Mouse (Mus musculus): ENCODE measurements around the gene Tbc1d8.

DNA sequence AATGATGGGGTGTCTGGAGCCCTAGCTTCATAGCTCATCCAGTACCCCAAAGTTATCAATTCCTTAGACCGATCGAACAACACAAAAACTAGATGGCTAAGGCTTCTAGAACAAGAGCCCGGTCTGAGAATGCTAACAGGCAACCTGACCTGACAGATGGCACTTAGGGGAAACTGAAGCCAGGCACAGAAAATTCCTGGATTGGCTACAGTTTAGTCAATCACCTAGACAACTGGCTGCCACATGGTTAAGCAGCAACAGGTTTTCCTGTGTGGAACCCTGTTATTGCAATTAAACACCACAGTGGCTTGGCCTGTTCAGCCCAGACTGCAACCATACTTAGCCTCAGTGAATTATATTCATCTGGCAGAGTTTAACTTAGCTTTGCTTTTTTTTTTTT, 13.8 kb downstream of the Tbc1d8 start:
- no peak for TF ChIP-seq CTCF (IDR thresholded peaks at IDR 0.05)
- TF ChIP-seq EP300 (IDR thresholded peaks at IDR 0.05): no peak
